Mouse (Mus musculus): ENCODE data around the gene Itpr3.

The Itpr3 gene

DNA sequence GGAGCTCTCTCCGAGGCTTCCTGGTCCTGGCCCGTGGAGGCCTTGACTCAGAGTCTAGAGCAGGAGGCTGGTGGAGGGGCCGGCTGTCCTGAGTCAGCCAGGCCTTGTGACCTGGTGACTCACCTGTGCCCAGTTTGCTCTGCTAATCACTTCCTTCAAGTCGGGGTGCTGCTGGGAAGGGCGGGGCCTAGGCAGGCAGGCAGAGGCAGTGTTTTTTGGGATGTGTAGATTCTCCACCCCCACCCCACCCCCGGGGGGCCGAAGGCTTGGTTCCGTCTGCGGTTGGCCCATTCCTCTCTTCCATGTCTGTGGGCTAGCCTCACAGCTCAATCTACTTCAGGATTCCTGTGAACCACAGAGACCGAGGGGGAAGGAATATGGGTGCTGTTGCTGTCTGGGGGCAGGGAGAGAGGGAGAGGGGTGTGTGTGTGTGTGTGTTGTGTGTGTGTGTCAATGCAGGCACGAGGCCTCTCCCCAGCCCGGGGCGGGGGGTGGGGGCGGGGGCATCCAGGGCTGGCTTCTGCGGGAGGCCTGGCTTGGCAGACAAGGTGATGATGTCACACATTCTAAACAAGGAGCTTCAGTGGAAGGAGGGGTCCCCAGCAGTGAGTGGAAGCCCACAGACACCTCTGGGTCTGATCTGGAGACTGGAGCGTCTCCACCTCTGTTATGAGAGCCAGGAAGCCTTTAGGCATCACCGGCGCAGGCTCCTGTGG, 18.6 kb upstream of the Itpr3 start:
- DNase-seq (ENCODE audit: low read depth, low spot score) = no peak

- no peak for DNase-seq (ENCODE audit: low read depth, low spot score)
Observed at GRCm38 (mm10) chr17:27039432-27040102, 17.5 kb upstream of the Itpr3 start.

- DNase-seq (ENCODE audit: low read depth, low spot score) = no peak
Observed at GRCm38 (mm10) chr17:27040304-27041045, 16.6 kb upstream of the Itpr3 start.

DNA sequence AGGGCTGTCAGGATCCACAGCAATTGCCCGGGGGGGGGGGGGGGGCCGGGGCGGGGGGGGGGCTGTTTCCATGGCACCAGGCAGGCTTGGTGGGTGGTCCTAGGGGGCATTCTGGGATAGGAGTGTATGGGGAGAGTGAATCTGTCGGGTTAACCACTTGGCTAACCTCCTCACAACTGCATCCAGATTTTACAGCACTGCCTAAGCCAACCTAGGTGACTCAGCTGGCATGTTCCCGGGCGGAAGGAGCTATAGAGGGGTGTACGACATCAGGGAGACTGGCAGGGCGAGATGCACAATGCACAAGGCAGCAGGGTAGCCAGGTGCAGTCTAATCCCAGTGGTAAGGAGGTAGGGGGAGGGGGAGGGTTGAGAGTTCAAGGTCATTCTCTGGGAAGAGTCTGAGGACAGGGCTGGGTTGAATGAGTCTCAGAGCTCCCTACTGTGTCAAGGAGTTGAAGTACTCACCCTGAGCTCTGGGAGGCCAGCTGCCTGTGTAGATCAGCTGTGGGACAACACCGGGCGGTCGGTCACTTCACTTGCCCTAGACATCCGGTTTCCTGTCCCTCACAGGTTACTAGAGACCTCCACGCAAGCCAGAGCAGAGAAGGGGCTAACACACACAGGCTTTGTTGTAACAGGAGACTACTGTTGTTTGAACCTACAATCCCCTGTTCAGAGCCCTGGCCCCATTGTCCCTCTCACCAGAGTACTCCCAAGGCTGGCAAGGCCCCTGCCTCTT, 15.9 kb upstream of the Itpr3 start:
- DNase-seq (ENCODE audit: low read depth, low spot score) = no peak

DNA sequence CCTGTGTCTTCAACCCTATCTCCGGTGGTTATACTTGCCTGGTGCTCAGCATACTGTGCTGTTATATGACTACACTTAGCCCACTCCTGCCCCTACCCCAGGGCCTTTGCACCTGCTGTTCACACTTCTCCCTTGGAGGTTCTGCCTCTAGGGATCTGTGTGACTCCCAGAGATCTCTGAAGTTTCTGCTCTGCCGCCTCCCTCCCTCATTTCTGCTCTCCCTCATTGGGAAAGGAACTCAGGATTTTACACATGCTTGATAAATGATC, 15.4 kb upstream of the Itpr3 start:
- no peak for DNase-seq (ENCODE audit: low read depth, low spot score)

DNA sequence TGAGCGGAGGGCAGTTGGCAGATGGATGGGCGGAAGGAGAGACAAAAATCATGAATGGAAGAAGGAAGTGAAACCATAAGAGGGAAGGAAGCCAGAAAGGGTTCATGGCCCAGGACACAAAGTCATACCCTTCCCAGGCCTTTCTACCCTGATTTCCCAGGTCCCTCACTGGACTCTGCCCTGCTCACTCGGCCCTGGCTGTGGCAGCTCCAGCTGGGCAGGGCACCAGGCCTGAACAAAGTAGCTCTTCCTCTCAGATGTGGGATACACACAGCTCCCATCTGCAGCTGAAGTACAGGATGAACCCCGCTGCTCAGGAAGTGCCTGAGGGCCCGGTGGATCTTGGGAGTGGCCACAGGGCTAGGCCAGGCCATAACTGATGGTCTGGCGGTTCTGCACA, 14.3 kb upstream of the Itpr3 start:
- no peak for DNase-seq (ENCODE audit: low read depth, low spot score)

DNA sequence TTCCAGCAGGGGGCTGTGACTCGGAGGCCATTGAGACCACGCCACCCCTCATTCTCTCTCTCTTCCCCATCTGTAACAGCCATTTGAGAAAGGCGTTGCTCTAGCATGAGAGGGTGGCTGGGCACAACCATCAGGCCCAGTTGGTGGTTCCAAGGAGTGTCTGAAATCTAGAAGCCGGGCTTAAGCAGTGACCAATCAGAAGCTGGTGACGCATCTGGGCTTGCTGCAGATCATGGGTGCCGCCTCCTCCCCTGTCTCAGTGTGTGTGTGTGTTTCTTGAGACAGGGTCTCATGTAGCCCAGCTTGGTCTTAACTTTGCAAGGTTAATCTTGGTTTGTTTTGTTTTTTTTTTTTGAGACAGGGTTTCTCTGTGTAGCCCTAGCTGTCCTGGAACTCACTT, 11.9 kb upstream of the Itpr3 start:
- no peak for DNase-seq (ENCODE audit: low read depth, low spot score)

GRCm38 (mm10) chr17:27047762-27048444, 9.2 kb upstream of the Itpr3 start:
- no peak for DNase-seq (ENCODE audit: low read depth, low spot score)

GRCm38 (mm10) chr17:27048445-27049239, 8.5 kb upstream of the Itpr3 start:
- no peak for DNase-seq (ENCODE audit: low read depth, low spot score)

DNA sequence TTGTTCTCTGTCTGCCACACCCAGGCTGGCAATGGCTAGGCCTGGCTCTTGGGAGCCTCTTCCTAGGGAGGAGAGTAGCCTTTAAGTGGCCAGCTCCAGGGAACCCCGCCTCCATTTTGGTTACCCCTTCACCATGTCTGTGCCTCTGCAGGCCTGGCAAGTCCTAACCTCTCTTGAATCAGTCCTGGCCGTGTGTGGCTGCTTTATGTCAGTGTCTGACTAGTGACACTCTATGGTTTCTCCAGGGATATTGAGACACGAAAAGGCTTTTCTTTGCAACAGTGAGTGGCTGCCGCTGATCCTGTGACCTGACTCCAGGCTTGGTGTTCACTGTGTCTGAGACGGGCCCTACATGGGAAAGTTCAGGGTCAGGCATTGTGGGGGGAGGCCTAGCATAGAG, 6.3 kb upstream of the Itpr3 start:
- no peak for DNase-seq (ENCODE audit: low read depth, low spot score)

DNA sequence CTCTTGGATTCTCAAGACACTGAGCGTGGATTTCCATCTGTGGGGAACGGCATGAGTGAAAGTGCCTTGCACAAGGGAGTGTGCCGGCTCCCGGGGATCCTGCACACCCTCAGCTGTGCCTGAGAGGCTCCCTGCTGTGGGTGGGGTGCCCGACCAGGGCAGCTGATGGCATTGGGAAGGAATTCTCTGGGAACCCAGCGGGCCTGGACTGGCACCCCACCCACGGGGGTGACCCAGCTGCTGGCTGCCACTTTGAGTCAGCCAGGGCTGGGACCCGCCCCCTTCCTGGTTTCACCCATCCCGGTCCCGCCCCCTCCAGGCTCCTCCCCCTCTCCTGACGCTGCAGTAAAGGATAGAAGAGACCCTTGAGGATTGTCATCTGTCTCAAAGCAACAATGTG, 5.6 kb upstream of the Itpr3 start:
- no peak for DNase-seq (ENCODE audit: low read depth, low spot score)

DNA sequence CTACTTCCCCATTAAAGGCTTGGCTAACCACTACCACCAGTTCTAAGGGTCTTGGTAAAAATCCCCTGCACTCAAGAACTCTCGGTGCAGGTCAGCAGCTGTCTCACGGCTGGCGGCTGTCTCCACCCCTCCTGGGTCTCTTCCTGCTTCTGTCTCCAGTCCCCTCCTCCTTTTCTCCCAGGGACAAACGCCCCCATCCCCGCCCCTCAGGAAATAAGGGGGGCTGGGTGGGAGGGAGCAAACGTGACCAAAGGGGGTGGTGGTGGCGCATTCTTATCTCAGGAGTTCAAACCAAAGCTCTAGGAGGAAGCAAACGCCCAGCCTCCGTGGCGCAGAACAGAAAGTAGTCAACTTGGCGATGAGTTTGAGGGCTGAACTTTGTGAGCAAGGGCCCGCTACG, 934 bp upstream of the Itpr3 start:
- DNase-seq (ENCODE audit: low read depth, low spot score) = no peak

DNA sequence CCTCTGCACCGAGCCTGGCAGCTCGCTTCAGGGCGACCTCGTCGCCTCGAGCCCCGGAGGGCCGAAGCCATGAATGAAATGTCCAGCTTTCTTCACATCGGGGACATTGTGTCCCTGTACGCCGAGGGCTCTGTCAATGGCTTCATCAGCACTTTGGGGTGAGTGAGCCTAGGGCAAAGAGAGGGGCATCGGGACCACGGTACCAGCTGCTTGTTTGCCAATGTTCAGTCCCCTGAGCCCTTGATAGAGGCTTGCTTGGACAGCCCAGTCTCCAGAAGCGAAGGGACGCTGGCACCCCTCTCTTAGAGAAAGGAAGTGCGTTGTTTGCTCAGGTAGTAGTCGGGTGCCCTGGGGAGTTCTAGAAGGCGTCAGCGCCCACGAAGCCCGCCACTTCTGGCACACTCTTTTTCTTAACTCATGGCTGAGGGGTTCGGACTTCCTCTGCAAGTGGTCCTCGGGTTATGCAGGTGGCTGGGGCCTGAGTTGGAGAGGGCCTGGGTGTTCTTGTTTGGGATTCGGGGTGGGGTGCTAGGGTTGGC, 482 bp downstream of the Itpr3 start:
- no peak for DNase-seq (ENCODE audit: low read depth, low spot score)

GRCm38 (mm10) chr17:27060698-27061097, 3.6 kb downstream of the Itpr3 start:
- no peak for DNase-seq (ENCODE audit: low read depth, low spot score)

DNA sequence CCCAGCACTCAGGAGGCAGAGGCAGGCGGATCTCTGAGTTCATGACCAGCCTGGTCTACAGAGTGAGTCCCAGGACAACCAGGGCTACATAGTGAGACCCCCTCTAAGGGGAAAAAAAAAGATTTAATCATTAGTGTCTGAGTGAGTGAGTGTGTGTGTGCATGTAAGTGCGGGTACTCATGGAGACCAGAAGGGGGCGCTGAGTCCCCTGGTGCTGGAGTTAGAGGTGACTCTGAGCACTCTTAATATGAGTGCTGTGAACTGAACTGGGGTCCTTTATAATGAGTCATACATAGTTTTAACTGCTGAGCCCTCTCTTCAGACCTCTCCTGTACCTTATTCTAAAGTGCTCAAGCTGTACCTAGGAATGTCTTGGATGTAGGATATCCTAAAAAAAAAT, 4.6 kb downstream of the Itpr3 start:
- DNase-seq (ENCODE audit: low read depth, low spot score) = no peak

DNA sequence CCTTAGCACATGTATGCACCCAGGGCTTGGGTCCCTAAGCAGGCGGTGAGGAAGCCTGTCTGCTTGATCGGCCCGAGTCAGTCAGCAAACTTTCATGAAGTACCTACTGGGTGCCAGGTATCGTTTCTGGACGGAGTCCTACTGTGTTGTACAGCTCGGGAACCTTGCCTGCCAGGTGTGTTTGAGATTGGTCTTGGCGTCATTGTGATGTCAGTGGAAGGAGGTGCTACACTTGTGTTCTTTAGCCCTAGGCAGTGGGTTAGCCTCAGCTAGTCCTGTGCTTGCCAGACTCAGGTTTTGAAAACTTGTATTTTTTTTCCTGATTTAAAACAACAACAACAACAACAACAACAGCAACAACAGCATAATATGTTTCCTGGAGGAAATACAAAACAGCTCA, 5.6 kb downstream of the Itpr3 start:
- no peak for DNase-seq (ENCODE audit: low read depth, low spot score)

GRCm38 (mm10) chr17:27063717-27064116, 6.6 kb downstream of the Itpr3 start:
- no peak for DNase-seq (ENCODE audit: low read depth, low spot score)

DNA sequence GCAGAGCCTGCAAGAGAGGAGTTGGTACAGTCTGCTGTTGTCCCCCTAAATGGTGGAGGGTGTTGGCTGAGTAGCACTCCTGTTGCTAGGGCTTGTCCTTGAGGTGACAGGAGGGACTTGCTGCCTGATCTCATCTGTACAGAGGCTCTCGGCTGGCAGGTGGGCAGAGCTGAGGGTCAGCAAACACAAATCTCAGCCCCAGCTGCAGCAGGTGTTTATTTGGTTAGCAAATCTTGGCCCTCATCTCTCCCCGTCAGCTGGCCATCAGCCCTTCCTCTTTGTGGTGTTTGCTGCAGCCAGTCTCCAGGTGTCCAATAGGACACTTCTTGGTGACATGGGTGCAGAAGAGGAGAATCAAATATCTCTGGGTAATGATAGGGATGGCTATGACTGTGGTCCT, 7.1 kb downstream of the Itpr3 start:
- DNase-seq (ENCODE audit: low read depth, low spot score) = no peak

DNA sequence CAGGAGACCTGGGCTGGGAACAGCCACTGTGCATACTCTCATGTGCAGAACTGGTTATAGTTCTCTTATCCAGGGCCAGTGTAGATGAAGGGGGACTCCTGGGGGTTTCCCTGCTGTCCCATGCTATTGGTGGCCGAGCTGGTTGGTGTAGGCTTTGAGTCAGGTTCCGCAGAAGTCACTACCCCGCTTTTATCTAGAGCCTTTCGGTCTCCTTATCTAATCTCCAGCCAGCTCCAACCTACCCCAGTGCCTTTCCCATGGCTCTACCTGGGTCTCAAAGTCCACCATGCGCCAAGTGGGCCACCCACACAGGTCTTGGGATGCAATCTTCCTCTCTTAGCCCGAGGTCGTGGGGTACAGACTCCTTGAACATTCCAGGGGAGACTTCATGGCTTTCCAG, 9.0 kb downstream of the Itpr3 start:
- no peak for DNase-seq (ENCODE audit: low read depth, low spot score)

DNA sequence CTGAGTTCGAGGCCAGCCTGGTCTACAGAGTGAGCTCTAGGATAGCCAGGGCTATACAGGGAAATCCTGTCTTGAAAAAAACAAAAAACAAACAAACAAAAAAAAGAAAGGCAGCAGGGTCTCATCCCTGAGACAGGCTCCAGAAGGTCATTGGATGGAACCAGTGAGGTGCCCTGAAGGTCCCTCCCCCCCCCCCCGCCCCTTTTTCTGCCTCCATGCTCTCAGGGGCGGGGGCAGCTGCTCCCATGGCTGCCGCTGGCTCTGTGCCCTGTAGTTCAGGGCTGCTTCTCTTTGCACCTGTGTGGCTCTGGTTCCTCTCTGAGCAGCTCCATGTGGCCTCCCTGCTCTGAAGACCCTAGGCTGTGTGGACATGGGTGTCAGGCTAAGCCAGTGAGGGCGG, 12.0 kb downstream of the Itpr3 start:
- DNase-seq (ENCODE audit: low read depth, low spot score) = no peak

DNA sequence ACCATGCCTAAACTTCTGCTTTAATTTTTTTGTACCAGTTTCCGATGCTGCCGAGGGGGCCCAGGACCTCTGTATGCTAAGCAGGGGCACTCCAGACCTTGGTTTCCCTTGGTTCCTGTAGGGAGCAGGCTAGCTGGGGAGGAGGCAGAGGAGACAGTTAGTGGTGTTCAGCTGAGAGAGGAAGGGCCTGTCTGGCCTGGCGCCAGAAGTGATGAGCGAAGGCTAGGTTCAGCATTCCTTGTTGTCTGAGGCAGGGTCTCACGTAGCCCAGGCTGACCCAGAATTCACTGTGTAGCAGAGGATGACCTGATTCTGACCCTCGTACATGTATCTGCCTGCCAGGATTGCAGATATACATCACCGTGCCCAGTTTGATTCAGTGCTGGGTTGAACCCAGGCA, 13.8 kb downstream of the Itpr3 start:
- no peak for DNase-seq (ENCODE audit: low read depth, low spot score)
